Mouse (Mus musculus): ENCODE data around the gene Fam20c.

DNA sequence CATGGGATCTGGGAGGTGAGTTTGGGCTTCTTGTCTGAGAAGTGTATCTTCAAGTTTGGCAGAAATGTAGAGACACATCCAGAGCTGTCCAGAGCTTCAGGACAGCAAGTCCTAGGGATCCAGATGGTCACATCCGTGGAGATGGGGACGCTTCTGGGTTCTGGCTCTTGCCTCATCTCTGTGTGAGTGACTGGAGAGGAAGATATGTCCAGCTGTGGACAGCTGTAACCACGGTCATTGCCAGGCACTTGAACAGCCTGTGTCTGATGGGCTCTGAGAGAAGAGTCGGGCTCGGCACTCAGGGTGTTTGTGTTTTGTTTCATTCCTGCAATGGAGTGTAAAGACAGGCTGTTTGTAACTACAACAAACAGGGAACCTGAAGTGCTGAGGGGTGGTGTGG, 14.8 kb downstream of the Fam20c start:
- no peak for TF ChIP-seq CTCF (IDR thresholded peaks at IDR 0.05)
- TF ChIP-seq EP300 (IDR thresholded peaks at IDR 0.05) = no peak; the same call in 1 of the 2 replicates

Data from lung, postnatal 0 days (tissue).